Mouse (Mus musculus) neural tube, embryonic 14.5 days (tissue): ENCODE measurements at regions not wholly inside any gene's neighbourhood (a gene's known extent, or its start where the extent isn't known, plus 50 kb on each side); places are given as distances from the start of the nearest gene placed in this dataset.

ENCODE experiments used
- ATAC-seq: fragments of 200-750 bp; cut with Nextera tagmentation; 2 replicates; pipeline ENCODE4 v1.8.0; 2017; ENCODE audit warnings: low read depth, mild to moderate bottlenecking, moderate TSS enrichment, moderate library complexity
- H3K27ac ChIP-seq: fragments of 300-500 bp; sonication (generic); 2 replicates; pipeline ENCODE4 v1.5.1; 2014; ENCODE audit warnings: low read depth, mild to moderate bottlenecking, control low read depth, low read length, moderate library complexity, mixed read lengths
- H3K27me3 ChIP-seq: fragments of 300-500 bp; sonication (generic); 2 replicates; pipeline ENCODE4 v1.6.1; 2014; ENCODE audit warnings: low read length; ENCODE audit not compliant: control insufficient read depth, insufficient read depth
- H3K36me3 ChIP-seq: fragments of 300-500 bp; sonication (generic); 2 replicates; pipeline ENCODE4 v1.6.1; 2014; ENCODE audit warnings: low read length, mixed read lengths; ENCODE audit not compliant: control insufficient read depth, insufficient read depth
- H3K4me1 ChIP-seq: fragments of 300-500 bp; sonication (generic); 2 replicates; pipeline ENCODE4 v1.6.1; 2014; ENCODE audit warnings: low read length; ENCODE audit not compliant: control insufficient read depth, insufficient read depth
- H3K4me2 ChIP-seq: fragments of 300-500 bp; sonication (generic); 2 replicates; pipeline ENCODE4 v1.6.1; 2014; ENCODE audit warnings: mild to moderate bottlenecking, low read depth, low read length, control low read depth
- H3K4me3 ChIP-seq: fragments of 300-500 bp; sonication (generic); 2 replicates; pipeline ENCODE4 v1.5.1; 2014; ENCODE audit warnings: low read depth, low read length, control low read depth, mixed read lengths
- H3K9ac ChIP-seq: fragments of 300-500 bp; sonication (generic); replicated peaks from 2 replicates; pipeline ENCODE4 v1.6.1; 2014; ENCODE audit warnings: low read depth, mild to moderate bottlenecking, control low read depth, low read length, mixed read lengths
- H3K9me3 ChIP-seq: fragments of 300-500 bp; sonication (generic); 2 replicates; pipeline ENCODE4 v1.6.1; 2016; ENCODE audit warnings: low read length; ENCODE audit not compliant: control insufficient read depth
- WGBS: fragments of 180-500 bp; shearing (Covaris S2); extraction: QIAGEN DNeasy Blood & Tissue Kit; methylation state at CpG from one replicate; pipeline ENCODE4 v1.1.7; 2014; 5-methylcytosine and 5-hydroxymethylcytosine counted together

DNA sequence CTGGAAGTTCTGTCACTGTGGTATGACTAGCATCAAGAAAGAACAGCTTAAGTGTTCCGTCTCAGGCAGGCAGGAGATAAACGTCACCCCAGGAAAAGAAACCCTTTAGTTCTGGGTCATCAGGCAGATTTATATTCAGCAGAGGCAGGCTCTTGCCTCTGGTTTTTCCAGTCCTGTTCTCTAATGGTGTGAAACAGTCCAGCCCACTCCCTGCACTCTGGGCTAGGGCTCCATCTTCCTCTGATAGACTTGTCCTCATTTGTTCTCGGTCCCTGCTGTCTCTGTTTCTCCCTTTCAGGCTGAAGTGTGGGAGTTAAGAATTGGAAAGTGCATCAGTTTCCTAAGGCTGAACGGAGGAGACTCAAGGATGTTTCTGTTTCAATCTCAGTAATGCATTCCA, 240.0 kb downstream of the Csl start:
- H3K9ac ChIP-seq = no peak overlapping the region
- H3K4me3 ChIP-seq = no peak overlapping the region
- H3K27ac ChIP-seq = no peak overlapping the region
- H3K4me1 ChIP-seq = no peaks in the 10 kb centered on the region
- no peaks in the 10 kb centered on the region for H3K9me3 ChIP-seq
- no peaks in the 10 kb centered on the region for H3K27me3 ChIP-seq
- no peaks in the 10 kb centered on the region for H3K36me3 ChIP-seq
- no peak for ATAC-seq
- H3K4me2 ChIP-seq = no peak overlapping the region
- 15% methylated on average over 4 of the region's 4 CpGs for WGBS

- Histone ChIP-seq H3K4me2 (no peak overlapping the region), H3K27ac (no peak overlapping the region), H3K9me3 (no peaks in the 10 kb centered on the region), H3K9ac (no peak overlapping the region), H3K4me3 (no peak overlapping the region), H3K4me1 (no peaks in the 10 kb centered on the region), H3K36me3 (no peaks in the 10 kb centered on the region), H3K27me3 (no peaks in the 10 kb centered on the region)
- ATAC-seq = no peak
- WGBS = 83% methylated on average over 5 of the region's 5 CpGs
These were observed 235.6 kb downstream of the Csl start for GRCm38 (mm10) chr10:99523817-99524216.

DNA sequence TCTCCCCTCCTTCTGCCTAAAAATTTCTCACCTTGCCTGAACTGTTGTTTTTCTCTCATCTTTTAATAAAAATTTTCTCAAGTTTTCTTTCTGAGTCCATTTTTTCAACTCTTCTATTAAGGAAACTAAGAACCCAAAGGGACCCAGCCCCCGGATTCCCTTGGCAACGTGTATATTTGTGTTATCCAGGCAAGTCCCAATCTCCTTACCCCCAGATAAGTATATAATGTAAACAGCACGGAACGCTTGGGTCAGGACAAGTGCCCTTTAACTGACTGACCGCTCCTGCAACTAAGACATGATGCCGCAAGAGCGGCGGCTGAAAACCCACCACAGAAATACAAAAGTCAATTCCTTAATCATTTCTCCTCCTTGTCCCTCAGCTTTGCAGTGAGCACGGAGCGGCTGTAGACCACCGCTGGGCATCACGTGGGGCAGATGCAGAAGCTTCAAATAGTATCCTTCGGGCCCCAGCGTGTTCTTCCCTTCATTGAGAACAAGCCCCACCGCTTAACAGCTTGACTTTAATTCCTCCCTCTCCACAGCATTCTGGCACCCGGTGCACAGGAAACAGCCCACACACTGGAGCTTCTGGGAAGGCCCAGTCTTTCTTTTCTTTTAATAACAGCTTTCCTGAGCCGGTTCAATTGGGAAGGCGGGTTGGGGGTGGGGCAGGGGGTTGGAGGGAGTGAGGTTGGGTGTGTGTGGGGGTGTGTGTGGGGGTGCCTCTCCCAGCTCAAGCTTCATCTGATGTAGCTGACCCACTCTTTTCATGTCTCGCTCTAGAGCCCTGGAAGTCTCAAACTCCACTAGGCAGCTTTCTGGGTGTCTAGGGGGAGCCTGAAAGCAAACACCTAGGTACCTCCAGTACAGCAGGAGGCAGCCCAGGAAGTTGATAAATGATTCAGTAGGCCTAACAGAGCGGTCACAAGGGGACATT, 234.9 kb downstream of the Csl start:
- peak; percentile 56; the same call in 1 of the 2 replicates for ATAC-seq
- Histone ChIP-seq H3K36me3 (no peaks in the 10 kb centered on the region), H3K4me2 (no peak overlapping the region), H3K27me3 (no peaks in the 10 kb centered on the region), H3K9ac (no peak overlapping the region), H3K4me3 (no peak overlapping the region), H3K27ac (no peak overlapping the region), H3K4me1 (no peaks in the 10 kb centered on the region), H3K9me3 (no peaks in the 10 kb centered on the region)
- WGBS = 39% methylated on average over 20 of the region's 20 CpGs

DNA sequence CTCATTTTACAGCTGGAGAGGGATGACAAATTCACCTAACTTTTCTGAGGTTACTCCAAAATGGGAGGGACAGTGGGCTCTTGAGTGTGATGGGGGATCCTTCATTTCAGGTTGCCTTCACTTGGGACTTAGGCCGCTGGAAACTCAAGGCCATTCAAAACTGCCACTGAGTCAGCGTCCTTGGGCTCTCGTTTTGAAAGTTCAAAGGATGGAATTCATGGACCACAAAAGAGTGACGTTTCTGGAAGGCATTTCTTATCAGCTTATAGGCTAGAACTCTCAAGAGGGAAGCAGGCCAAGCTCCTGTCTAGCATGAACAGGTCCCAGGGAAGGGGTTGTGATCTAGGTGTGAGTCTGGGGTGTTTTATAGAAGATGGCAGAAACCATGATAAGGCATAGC, 233.3 kb downstream of the Csl start:
- H3K36me3 ChIP-seq = no peaks in the 10 kb centered on the region
- no peak overlapping the region for H3K9ac ChIP-seq
- ATAC-seq = no peak
- no peaks in the 10 kb centered on the region for H3K27me3 ChIP-seq
- no peak overlapping the region for H3K4me3 ChIP-seq
- H3K9me3 ChIP-seq = no peaks in the 10 kb centered on the region
- no peak overlapping the region for H3K27ac ChIP-seq
- 95% methylated on average over 4 of the region's 4 CpGs for WGBS
- no peaks in the 10 kb centered on the region for H3K4me1 ChIP-seq
- no peak overlapping the region for H3K4me2 ChIP-seq

DNA sequence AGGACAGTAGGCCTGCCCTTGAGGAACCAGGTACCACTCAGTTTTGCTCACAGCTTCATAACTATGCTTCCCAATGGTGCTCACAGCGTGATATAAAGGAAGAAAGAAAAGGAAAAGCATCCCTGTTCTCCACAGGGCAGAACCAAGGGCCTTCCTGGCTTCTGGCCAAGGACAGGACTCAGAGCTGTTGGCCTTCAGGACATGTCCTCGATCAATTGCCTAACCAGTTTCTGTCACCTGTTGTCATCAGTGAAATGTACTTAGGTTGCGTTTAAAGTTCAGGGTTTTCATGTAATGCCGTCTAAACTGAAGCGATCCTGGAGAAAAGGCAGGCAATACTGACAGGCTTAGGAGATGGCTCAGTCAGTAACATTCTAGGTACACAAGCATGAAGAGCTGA, 232.9 kb downstream of the Csl start:
- H3K27me3 ChIP-seq = no peaks in the 10 kb centered on the region
- H3K4me3 ChIP-seq = no peak overlapping the region
- no peaks in the 10 kb centered on the region for H3K4me1 ChIP-seq
- no peaks in the 10 kb centered on the region for H3K9me3 ChIP-seq
- H3K36me3 ChIP-seq = no peaks in the 10 kb centered on the region
- 88% methylated on average over 5 of the region's 5 CpGs for WGBS
- no peak overlapping the region for H3K4me2 ChIP-seq
- no peak overlapping the region for H3K9ac ChIP-seq
- ATAC-seq = no peak
- no peak overlapping the region for H3K27ac ChIP-seq

DNA sequence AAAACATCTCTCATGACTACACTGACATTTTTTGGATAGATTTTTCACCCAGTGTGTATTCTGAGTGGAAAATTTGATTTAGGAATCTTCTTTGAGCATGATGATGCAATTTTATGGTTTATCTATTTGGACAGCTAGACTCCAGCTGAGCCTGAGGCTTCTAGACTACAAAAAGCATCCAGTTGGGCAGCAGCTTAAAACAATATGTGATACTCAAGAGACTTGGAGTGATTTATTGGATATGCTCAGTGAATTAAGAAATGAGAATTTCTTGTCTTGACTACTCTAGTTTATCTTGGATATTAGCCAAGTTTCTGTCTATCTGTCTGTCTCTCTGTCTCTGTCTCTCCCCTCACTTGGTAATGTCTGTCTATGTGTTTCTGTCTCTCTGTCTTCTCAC, 228.4 kb downstream of the Csl start:
- Histone ChIP-seq H3K4me2 (no peak overlapping the region), H3K27ac (no peak overlapping the region), H3K9me3 (no peaks in the 10 kb centered on the region), H3K9ac (no peak overlapping the region), H3K36me3 (no peaks in the 10 kb centered on the region), H3K4me1 (no peaks in the 10 kb centered on the region), H3K27me3 (no peaks in the 10 kb centered on the region), H3K4me3 (no peak overlapping the region)
- ATAC-seq = peak; percentile 54; the same call in 1 of the 2 replicates

DNA sequence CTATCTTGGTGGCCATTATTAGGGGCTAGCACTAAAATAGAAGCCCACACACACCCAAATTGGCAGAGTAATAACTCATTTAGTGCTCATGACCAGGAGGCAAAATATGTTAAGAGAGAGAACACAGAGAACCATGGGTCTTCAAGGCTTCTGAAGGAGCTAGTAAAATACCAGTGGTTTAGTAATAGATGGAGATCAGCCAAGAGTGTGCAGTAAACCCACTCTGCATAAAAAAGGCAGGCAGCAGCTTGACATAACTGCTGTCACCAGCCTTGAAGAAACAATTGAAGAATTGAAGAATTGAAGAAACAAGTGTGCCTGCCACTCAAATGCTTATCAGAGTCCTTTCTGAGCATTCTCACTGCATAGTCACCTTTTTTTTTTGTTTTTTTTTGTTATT, 227.9 kb downstream of the Csl start:
- H3K36me3 ChIP-seq = no peaks in the 10 kb centered on the region
- no peak overlapping the region for H3K9ac ChIP-seq
- no peaks in the 10 kb centered on the region for H3K9me3 ChIP-seq
- no peak overlapping the region for H3K27ac ChIP-seq
- H3K4me3 ChIP-seq = no peak overlapping the region
- H3K27me3 ChIP-seq = no peaks in the 10 kb centered on the region
- H3K4me2 ChIP-seq = no peak overlapping the region
- ATAC-seq = no peak
- H3K4me1 ChIP-seq = no peaks in the 10 kb centered on the region

- Histone ChIP-seq H3K36me3 (no peaks in the 10 kb centered on the region), H3K9me3 (no peaks in the 10 kb centered on the region), H3K4me2 (no peak overlapping the region), H3K27ac (no peak overlapping the region), H3K9ac (no peak overlapping the region), H3K4me3 (no peak overlapping the region), H3K27me3 (no peaks in the 10 kb centered on the region), H3K4me1 (no peaks in the 10 kb centered on the region)
- WGBS = 26% methylated on average over 7 of the region's 7 CpGs
- no peak for ATAC-seq
These were observed 227.5 kb downstream of the Csl start for GRCm38 (mm10) chr10:99531992-99532391.

DNA sequence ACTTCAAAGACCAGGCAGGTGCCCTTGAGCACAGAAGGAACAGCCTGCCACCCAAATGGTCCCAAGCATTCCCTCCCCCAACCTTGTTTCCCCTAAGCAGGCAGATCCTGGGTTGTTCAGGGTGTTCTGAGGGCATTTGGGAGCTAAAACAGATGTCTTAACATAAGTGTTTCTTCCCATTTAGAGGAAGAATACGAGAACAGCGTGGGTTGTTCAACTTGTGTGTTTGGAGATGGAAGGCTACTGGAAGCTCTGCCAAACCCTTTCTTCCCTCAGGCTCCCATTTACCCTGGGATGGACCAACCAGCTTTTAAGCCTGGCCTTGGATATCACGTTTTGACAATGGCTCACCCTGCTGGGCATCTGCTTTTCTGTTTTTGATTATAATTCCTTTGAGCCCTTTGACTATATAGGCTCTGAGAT, 226.8 kb downstream of the Csl start:
- H3K27ac ChIP-seq = no peak overlapping the region
- no peak overlapping the region for H3K4me3 ChIP-seq
- H3K9ac ChIP-seq = no peak overlapping the region
- no peak overlapping the region for H3K4me2 ChIP-seq
- WGBS = 40% methylated on average over 3 of the region's 3 CpGs
- no peak for ATAC-seq
- H3K9me3 ChIP-seq = no peaks in the 10 kb centered on the region
- H3K36me3 ChIP-seq = no peaks in the 10 kb centered on the region
- H3K4me1 ChIP-seq = no peaks in the 10 kb centered on the region
- no peaks in the 10 kb centered on the region for H3K27me3 ChIP-seq
